Mouse (Mus musculus) cerebellum, adult 11-12 months (tissue): Measurements from ENCODE around the gene Fancc.

Experiments
- DNase-seq: peaks from one replicate; pipeline ENCODE4 v3.0.0; 2022

Fancc gene

DNA sequence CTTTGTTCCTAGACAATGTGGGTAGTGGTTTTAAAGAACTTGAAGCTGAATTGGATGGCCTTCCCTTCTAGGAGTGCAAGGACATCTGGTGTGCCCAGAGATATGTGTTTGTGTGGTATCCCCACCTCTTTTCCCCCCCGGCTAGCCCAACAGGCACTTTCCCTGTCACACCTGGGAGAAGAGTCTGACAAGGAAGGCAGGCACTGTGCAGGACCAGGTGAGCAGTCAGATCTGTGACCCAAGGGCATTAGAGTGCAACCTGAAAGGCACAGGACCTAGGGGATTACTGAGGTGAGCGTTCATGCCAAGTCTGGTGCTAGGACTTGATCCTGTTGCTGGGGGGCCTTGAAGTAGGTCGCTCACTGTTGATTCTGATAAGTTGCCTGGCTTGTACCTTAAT is 255.4 kb downstream of the Fancc start:
- DNase-seq: no peak

- peak; percentile 16 for DNase-seq
These were observed 256.2 kb downstream of the Fancc start for GRCm38 (mm10) chr13:63240835-63241234.

- peak; percentile 85 for DNase-seq
These were observed 257.0 kb downstream of the Fancc start for GRCm38 (mm10) chr13:63239877-63240671.

DNA sequence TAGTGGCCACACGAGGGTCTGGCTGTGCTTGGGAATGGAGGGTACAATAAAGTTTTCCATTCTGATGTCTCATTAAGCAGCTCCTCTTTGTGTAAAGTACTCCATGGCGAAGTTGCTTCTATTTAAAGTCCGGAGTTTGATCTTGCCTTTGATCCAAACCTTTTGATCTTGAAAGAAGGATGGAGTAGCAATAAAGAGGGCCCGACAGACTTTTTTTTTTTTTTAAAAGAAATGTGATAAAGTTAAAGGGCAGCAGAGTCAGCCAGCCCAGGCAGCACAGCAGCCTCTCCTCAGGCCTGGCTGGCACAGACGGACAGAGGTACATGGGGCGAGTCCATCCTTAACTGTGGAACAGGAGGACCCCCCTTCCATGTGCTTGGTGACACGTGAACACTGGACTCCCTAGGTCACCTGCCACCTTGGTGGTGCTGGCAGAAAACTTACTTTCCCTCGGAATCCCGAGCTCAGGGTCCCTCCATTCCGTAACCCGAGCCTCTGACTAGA is 257.7 kb downstream of the Fancc start:
- peak; percentile 73 for DNase-seq

- DNase-seq: no peak
These were observed 259.0 kb downstream of the Fancc start for GRCm38 (mm10) chr13:63238045-63238444.

- DNase-seq: no peak
These were observed 260.8 kb downstream of the Fancc start for GRCm38 (mm10) chr13:63236159-63236893.

- no peak for DNase-seq
These were observed 261.5 kb downstream of the Fancc start for GRCm38 (mm10) chr13:63235551-63235950.
